Mouse (Mus musculus): ENCODE measurements around the gene Armc7.

The Armc7 gene

GRCm38 (mm10) chr11:115475025-115475757 is at the start of gene Armc7:
Gene Armc7, plus strand, starts transcription at chr11:115475667.
- DNase-seq (ENCODE audit: low read depth in 2 of 2, low spot score in 2 of 2), result peak; percentile 87 to 92

GRCm38 (mm10) chr11:115425671-115426070 is 49.8 kb upstream of the Armc7 start:
- DNase-seq (ENCODE audit: low read depth in 2 of 2, low spot score in 2 of 2), result no peak

GRCm38 (mm10) chr11:115427482-115428331 is 47.8 kb upstream of the Armc7 start:
- DNase-seq (ENCODE audit: low read depth in 2 of 2, low spot score in 2 of 2), result peak; percentile 74 to 79

- DNase-seq (ENCODE audit: low read depth in 2 of 2, low spot score in 2 of 2), result no peak
Measured at GRCm38 (mm10) chr11:115429307-115429706, 46.2 kb upstream of the Armc7 start.

- no peak for DNase-seq (ENCODE audit: low read depth in 2 of 2, low spot score in 2 of 2)
Measured at GRCm38 (mm10) chr11:115430561-115430960, 44.9 kb upstream of the Armc7 start.

- no peak for DNase-seq (ENCODE audit: low read depth in 2 of 2, low spot score in 2 of 2)
Measured at GRCm38 (mm10) chr11:115432814-115433213, 42.7 kb upstream of the Armc7 start.

- no peak for DNase-seq (ENCODE audit: low read depth in 2 of 2, low spot score in 2 of 2)
Measured at GRCm38 (mm10) chr11:115433342-115433741, 42.1 kb upstream of the Armc7 start.

GRCm38 (mm10) chr11:115435596-115436337 is 39.7 kb upstream of the Armc7 start:
- DNase-seq (ENCODE audit: low read depth in 2 of 2, low spot score in 2 of 2), result no peak

GRCm38 (mm10) chr11:115437571-115438122 is 37.8 kb upstream of the Armc7 start:
- no peak for DNase-seq (ENCODE audit: low read depth in 2 of 2, low spot score in 2 of 2)

- no peak for DNase-seq (ENCODE audit: low read depth in 2 of 2, low spot score in 2 of 2)
Measured at GRCm38 (mm10) chr11:115439326-115439725, 36.1 kb upstream of the Armc7 start.

- no peak for DNase-seq (ENCODE audit: low read depth in 2 of 2, low spot score in 2 of 2)
Measured at GRCm38 (mm10) chr11:115439906-115440595, 35.4 kb upstream of the Armc7 start, which contains the start of gene Trim80. Gene Trim80, plus strand, starts transcription at chr11:115440545.

- DNase-seq (ENCODE audit: low read depth in 2 of 2, low spot score in 2 of 2), result no peak
Measured at GRCm38 (mm10) chr11:115441417-115441816, 34.0 kb upstream of the Armc7 start.

GRCm38 (mm10) chr11:115446906-115447305 is 28.6 kb upstream of the Armc7 start:
- no peak for DNase-seq (ENCODE audit: low read depth in 2 of 2, low spot score in 2 of 2)

- DNase-seq (ENCODE audit: low read depth in 2 of 2, low spot score in 2 of 2), result no peak
Measured at GRCm38 (mm10) chr11:115447321-115447885, 28.1 kb upstream of the Armc7 start.

GRCm38 (mm10) chr11:115448075-115448474 is 27.4 kb upstream of the Armc7 start:
- DNase-seq (ENCODE audit: low read depth in 2 of 2, low spot score in 2 of 2), result no peak

GRCm38 (mm10) chr11:115448998-115449397 is 26.5 kb upstream of the Armc7 start:
- no peak for DNase-seq (ENCODE audit: low read depth in 2 of 2, low spot score in 2 of 2)

GRCm38 (mm10) chr11:115450176-115450575 is 25.3 kb upstream of the Armc7 start:
- no peak for DNase-seq (ENCODE audit: low read depth in 2 of 2, low spot score in 2 of 2)

- peak; percentile 71 to 77 for DNase-seq (ENCODE audit: low read depth in 2 of 2, low spot score in 2 of 2)
Measured at GRCm38 (mm10) chr11:115451781-115452241, 23.7 kb upstream of the Armc7 start.

GRCm38 (mm10) chr11:115452281-115452860 is 23.1 kb upstream of the Armc7 start:
- no peak for DNase-seq (ENCODE audit: low read depth in 2 of 2, low spot score in 2 of 2)

- DNase-seq (ENCODE audit: low read depth in 2 of 2, low spot score in 2 of 2), result no peak
Measured at GRCm38 (mm10) chr11:115453306-115453705, 22.2 kb upstream of the Armc7 start.
